Mouse (Mus musculus): ENCODE measurements around the gene Smap2. TPM values are rescaled to one million over a fixed set of nuclear protein-coding genes. Genes with fewer than 3 reads are reported as not detected.

Smap2 gene
- total RNA-seq, 2 experiments from 2014 or later: 31.5 to 44.0 TPM

GRCm38 (mm10) chr4:120924554-120925299 is 92.3 kb downstream of the Smap2 start, which contains the start of gene Exo5:
Gene Exo5 (minus strand): TSS chr4:120925017.
- peak; percentile 97 for ATAC-seq (replicated peaks; ENCODE audit: low FRiP score, poor library complexity, severe bottlenecking)

- no peak for ATAC-seq (replicated peaks; ENCODE audit: low FRiP score, poor library complexity, severe bottlenecking)
These were observed 95.6 kb downstream of the Smap2 start for GRCm38 (mm10) chr4:120921461-120921860.

Other genes starting within 250 kb of the Smap2 start
- gene Nfyc, start 185.7 kb downstream of the Smap2 start, total RNA-seq (2015; ENCODE audit: low replicate concordance): 76.4 and 87.2 TPM in 2 replicates
- gene Nfyc, start 185.7 kb downstream of the Smap2 start, total RNA-seq (2017; ENCODE audit: low replicate concordance): 50.5 and 102 TPM in 2 replicates
- gene Rims3, start 162.4 kb downstream of the Smap2 start, total RNA-seq (2015; ENCODE audit: low replicate concordance): 1.7 and 5.0 TPM in 2 replicates
- 2.1 TPM in 1 of 2 replicates, not detected in the other for gene Rims3, start 162.4 kb downstream of the Smap2 start, total RNA-seq (2017; ENCODE audit: low replicate concordance)
- gene Exo5, start 92.2 kb downstream of the Smap2 start, total RNA-seq (2015; ENCODE audit: low replicate concordance): 9.4 and 10.1 TPM in 2 replicates
- gene Exo5, start 92.2 kb downstream of the Smap2 start, total RNA-seq (2017; ENCODE audit: low replicate concordance): 3.5 and 4.2 TPM in 2 replicates
- not detected in 2 replicates for gene Zfp69, start 65.5 kb downstream of the Smap2 start, total RNA-seq (2015; ENCODE audit: low replicate concordance)
- not detected in 2 replicates for gene Zfp69, start 65.5 kb downstream of the Smap2 start, total RNA-seq (2017; ENCODE audit: low replicate concordance)
- not detected in 2 replicates for gene Col9a2, start 22.1 kb upstream of the Smap2 start, total RNA-seq (2015; ENCODE audit: low replicate concordance)
- gene Col9a2, start 22.1 kb upstream of the Smap2 start, total RNA-seq (2017; ENCODE audit: low replicate concordance): not detected in 2 replicates
- gene Zmpste24, start 81.0 kb upstream of the Smap2 start, total RNA-seq (2015; ENCODE audit: low replicate concordance): 31.9 and 32.4 TPM in 2 replicates
- gene Zmpste24, start 81.0 kb upstream of the Smap2 start, total RNA-seq (2017; ENCODE audit: low replicate concordance): 10.8 and 25.5 TPM in 2 replicates
- not detected in 2 replicates for gene Tmco2, start 92.0 kb upstream of the Smap2 start, total RNA-seq (2015; ENCODE audit: low replicate concordance)
- gene Tmco2, start 92.0 kb upstream of the Smap2 start, total RNA-seq (2017; ENCODE audit: low replicate concordance): not detected in 2 replicates
- 17.7 and 31.9 TPM in 2 replicates for gene Rlf, start 197.8 kb upstream of the Smap2 start, total RNA-seq (2015; ENCODE audit: low replicate concordance)
- 40.4 and 47.4 TPM in 2 replicates for gene Rlf, start 197.8 kb upstream of the Smap2 start, total RNA-seq (2017; ENCODE audit: low replicate concordance)